Mouse (Mus musculus): Measurements from ENCODE around the gene Washc1. TPM values are rescaled to one million over a fixed set of nuclear protein-coding genes. Genes with fewer than 3 reads are reported as not detected.
"Not testable (repeated sequence)": the region's sequence is repeated elsewhere in the genome, so short reads cannot be mapped to it uniquely, and the experiment has no call there.

Washc1 gene
- total RNA-seq (2017), result 33.0 and 34.7 TPM in 2 replicates

GRCm38 (mm10) chr17:66111402-66111959 is at the start of gene Washc1:
Washc1 (plus strand) TSS chr17:66111545.
- ATAC-seq (ENCODE audit: extremely low read depth, insufficient number of reproducible peaks, low FRiP score, poor library complexity, severe bottlenecking), result peak; percentile 92

GRCm38 (mm10) chr17:66065115-66065514 is 46.2 kb upstream of the Washc1 start:
- no peak for ATAC-seq (ENCODE audit: extremely low read depth, insufficient number of reproducible peaks, low FRiP score, poor library complexity, severe bottlenecking)

- not testable (repeated sequence) for ATAC-seq (ENCODE audit: extremely low read depth, insufficient number of reproducible peaks, low FRiP score, poor library complexity, severe bottlenecking)
These were observed 42.3 kb upstream of the Washc1 start for GRCm38 (mm10) chr17:66069036-66069435.

GRCm38 (mm10) chr17:66073971-66074370 is 37.4 kb upstream of the Washc1 start:
- ATAC-seq (ENCODE audit: extremely low read depth, insufficient number of reproducible peaks, low FRiP score, poor library complexity, severe bottlenecking), result no peak

- ATAC-seq (ENCODE audit: extremely low read depth, insufficient number of reproducible peaks, low FRiP score, poor library complexity, severe bottlenecking), result no peak
These were observed 35.5 kb upstream of the Washc1 start for GRCm38 (mm10) chr17:66075827-66076173.

DNA sequence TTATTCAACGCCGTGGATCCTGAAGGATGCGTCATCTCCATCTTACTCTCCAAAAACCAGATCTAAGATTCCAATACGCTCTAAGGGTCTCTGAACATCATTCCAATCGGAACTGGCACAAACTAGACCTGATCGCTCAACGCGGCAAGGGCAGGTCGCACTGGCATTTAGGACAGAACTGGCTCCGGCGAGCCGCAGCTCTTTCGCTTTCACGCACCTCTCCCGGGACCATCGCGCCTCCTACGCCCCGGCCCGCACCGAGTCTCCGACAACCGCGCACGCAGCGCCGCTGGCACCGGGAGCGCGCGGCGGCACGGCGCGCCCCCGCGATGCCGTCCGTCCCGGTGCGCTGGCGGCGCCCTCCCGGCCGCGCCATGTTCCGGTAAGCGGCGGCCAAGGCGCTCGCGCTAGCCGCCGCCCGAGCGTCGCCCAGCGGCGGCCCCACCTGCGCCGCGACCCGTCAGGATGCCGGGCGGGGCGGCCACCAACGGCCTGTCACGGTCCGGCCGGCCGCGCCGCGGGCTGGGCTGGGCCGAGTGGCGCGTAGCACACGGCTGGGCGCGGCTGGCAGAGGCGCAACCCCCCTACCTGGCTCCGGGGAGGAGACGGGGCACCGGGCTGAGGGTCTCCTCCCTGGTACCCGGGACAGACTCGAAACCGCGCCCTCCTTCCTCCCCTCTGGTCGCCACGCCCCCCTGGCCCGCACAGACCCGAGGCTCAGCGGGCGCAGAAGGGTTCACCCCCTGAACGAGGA is 35.0 kb upstream of the Washc1 start:
- peak; percentile 62; the same call in 1 of the 2 replicates for ATAC-seq (ENCODE audit: extremely low read depth, insufficient number of reproducible peaks, low FRiP score, poor library complexity, severe bottlenecking)

DNA sequence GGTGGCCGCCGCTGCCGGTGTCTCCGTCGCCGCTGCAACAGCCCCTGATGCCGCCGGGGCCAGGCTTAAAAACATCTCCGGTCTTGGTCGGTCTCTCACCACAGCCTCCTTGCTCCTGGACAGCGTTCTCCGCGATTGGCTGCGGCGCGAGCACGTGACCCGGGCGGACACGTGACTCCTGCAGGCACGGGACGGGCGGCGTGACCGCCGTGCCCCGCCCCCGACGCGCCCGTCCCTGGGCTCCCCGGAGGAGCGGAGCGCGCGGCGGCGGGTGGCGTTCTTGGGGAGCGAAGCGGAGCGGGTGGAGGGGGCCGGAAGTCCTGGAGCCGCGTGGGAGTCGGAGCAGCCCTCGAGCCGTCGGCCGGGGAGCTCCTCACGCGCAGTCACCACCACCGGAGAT is 34.4 kb upstream of the Washc1 start, which contains the start of gene Ankrd12:
TSS of gene Ankrd12 (minus strand) at position 156 of the 400 bp plus-strand sequence.
- peak; percentile 73 for ATAC-seq (ENCODE audit: extremely low read depth, insufficient number of reproducible peaks, low FRiP score, poor library complexity, severe bottlenecking)

DNA sequence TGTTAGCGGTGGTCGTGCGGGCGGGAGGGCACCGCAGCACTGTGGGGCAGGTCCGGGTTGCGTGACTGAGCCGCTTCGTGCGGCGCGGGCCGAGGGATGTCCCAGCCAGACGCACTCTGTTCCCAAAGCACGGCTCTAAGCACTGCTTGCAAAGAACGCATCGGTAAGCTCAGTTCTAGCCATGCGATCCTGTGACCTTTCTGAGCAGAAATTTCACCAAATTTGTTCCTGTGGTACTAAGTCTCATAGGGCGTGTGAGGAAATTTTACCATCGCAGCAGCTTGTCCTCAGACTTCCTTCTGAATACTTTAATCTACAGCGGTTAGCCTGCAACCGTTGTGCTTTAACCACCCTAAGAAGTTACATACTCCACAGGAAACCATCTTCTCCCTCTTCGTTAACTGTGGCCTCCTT is 33.9 kb upstream of the Washc1 start:
- 0 out of 2 replicates have a peak, but pooled peaks have one; percentile 4 for ATAC-seq (ENCODE audit: extremely low read depth, insufficient number of reproducible peaks, low FRiP score, poor library complexity, severe bottlenecking)

GRCm38 (mm10) chr17:66084486-66084885 is 26.9 kb upstream of the Washc1 start:
- ATAC-seq (ENCODE audit: extremely low read depth, insufficient number of reproducible peaks, low FRiP score, poor library complexity, severe bottlenecking), result no peak

DNA sequence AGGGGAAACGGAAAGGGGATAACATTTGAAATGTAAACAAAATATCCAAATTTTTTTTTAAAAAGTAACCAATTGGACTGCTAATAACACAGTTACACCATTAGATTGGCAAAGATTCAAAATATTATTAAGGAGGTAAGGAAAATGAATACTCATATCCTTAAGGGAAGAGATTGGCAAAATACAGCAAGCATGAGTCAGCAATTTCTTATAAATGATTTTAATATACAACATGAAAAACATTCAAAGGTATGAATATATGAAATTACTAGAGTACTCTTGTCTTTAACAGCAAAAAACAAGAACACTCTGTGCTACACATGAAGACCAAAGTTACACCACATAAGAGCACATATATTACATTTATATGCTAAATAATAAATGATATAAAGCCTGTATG is 26.3 kb upstream of the Washc1 start:
- ATAC-seq (ENCODE audit: extremely low read depth, insufficient number of reproducible peaks, low FRiP score, poor library complexity, severe bottlenecking), result no peak

- no peak for ATAC-seq (ENCODE audit: extremely low read depth, insufficient number of reproducible peaks, low FRiP score, poor library complexity, severe bottlenecking)
These were observed 21.1 kb upstream of the Washc1 start for GRCm38 (mm10) chr17:66090251-66090650.

- no peak for ATAC-seq (ENCODE audit: extremely low read depth, insufficient number of reproducible peaks, low FRiP score, poor library complexity, severe bottlenecking)
These were observed 20.0 kb upstream of the Washc1 start for GRCm38 (mm10) chr17:66091392-66091791.

DNA sequence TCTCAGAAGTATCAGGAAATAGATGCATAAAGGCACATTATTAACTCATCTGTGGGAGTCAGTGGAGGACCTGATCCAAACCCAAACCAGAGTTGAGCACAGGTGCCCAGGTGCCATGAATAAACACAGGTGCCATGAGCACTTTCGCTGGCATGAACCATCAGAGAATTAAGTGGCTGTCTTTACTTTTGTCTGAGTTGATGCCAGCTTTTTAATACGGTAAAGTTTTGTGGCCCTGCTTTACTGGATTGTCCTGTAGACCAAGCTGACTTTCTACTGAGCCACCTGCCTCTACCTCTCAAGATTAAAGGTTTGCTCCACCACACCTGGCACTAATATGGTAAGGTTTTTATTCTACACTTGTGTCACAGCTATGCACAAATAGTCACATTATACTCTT is 19.3 kb upstream of the Washc1 start:
- ATAC-seq (ENCODE audit: extremely low read depth, insufficient number of reproducible peaks, low FRiP score, poor library complexity, severe bottlenecking), result no peak

DNA sequence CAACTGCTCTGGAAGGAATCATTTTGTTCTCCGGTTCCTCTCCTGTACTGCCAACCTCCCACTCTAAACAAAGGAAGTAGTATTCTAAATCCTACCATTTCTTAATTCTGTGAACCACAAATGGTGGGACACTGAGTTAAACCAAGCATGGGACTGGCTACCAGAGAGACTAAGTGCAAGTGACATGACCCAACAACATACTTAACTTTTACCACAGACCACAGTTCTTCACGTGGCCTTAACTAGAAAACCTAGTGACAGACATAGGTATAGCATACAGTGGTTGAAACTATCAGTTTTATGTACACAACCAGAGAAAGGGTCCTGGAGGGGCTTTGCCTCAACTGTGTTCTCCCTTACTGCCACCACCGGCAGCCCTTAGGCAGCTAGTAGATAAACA is 18.7 kb upstream of the Washc1 start:
- ATAC-seq (ENCODE audit: extremely low read depth, insufficient number of reproducible peaks, low FRiP score, poor library complexity, severe bottlenecking), result no peak

DNA sequence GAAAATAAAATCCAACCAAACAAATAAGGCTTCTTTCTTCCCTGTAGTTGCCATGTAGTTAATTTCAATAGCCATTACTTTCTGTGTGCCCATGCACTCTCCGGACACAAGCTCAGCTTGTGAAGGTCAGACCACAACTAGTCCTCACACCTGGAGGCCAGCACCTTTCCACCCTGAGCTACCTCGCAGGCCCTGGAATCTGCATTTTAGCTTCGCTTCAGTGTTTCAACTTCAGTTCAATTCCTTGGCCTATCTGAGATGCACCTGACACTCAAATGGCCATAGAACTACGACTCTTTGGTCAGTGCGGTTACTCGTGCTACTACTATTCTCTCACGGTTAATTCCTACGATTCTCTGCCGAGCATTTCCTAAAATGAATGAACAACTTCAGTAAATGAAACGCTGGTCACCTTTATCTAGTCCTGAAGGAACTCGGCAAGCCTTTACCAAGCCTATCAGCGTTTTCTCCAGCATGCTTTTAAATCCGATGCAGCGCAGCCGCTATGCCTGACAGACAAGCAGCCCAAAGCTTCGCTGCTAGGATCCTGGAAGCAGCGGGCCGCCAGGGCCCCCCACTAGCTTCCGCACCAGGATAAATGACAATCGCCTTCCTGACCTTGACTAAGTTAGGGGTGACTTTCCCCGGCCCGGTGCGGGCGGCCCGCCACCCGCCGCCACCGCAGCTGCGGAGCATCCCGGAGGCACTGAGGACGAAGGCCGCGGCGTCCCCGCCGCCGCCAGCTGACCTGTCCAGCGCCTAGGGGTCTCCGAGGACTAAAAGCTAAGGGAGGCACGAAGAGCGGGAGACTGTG is 10.6 kb upstream of the Washc1 start:
- no peak for ATAC-seq (ENCODE audit: extremely low read depth, insufficient number of reproducible peaks, low FRiP score, poor library complexity, severe bottlenecking)

DNA sequence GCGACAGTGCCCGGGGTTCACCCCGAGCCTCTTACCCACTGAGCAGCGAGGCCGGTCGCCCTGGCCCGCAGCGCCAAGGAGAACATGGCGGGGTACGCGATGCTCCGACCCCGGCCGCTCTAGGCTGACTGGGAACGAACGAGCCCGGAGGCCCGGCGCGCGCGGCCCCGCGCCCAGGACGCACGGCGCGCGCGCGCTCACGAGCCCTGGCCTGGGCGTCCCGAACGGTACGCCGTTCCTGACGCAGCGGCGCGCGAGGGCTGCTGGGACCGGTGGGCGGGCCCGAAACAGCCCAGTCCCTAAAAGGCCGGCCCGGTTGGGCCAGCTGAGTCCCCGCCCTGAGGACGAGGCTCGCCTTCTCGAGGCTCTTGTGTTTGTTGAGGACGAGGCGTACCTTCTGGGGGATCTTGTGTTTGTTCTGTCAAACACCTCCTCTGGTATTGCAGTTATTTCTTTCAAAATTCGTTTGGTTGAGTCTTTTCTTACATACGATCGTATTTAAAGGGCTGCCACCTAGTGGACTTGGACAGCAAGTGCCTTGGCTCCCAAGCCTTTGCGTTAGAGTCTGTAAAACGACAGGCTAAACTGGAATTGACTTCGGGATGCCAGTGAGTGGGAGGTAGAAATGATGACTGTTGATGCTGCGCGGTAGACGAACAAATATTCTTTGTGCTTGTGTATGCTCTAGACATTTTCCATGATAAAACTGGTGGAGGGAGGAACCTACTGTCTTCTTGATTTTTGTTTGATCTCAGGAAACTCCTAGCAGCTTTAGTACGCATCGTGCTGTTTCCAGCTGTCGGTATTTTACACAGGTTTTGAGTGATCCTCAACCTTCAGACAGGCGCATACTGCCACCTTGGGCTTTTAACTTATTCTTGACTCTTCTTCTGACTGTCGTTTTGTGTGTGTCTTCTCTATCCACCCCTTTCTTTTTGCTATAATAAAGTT is 9.7 kb upstream of the Washc1 start, which contains the start of gene Ndufv2:
TSS of gene Ndufv2 (minus strand) at position 180 of the 951 bp plus-strand sequence.
- peak; percentile 97 for ATAC-seq (ENCODE audit: extremely low read depth, insufficient number of reproducible peaks, low FRiP score, poor library complexity, severe bottlenecking)

DNA sequence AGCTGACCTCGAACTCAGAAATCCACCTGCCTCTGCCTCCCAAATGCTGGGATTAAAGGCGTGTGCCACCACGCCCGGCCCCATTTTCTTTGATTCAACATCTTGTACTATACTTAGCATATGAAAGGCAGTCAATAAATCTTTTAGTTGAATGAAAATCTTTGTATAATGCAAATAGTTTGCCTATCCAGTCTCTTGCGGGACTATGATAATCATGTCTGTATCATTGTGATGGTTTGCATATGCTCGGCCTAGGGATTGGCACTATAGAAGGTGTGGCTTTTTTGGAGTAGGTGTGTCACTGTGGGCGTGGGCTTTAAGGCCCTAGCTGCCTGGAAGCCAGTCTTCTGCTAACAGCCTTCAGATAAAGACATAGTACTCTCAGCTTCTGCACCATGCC is 7.3 kb upstream of the Washc1 start:
- no peak for ATAC-seq (ENCODE audit: extremely low read depth, insufficient number of reproducible peaks, low FRiP score, poor library complexity, severe bottlenecking)

DNA sequence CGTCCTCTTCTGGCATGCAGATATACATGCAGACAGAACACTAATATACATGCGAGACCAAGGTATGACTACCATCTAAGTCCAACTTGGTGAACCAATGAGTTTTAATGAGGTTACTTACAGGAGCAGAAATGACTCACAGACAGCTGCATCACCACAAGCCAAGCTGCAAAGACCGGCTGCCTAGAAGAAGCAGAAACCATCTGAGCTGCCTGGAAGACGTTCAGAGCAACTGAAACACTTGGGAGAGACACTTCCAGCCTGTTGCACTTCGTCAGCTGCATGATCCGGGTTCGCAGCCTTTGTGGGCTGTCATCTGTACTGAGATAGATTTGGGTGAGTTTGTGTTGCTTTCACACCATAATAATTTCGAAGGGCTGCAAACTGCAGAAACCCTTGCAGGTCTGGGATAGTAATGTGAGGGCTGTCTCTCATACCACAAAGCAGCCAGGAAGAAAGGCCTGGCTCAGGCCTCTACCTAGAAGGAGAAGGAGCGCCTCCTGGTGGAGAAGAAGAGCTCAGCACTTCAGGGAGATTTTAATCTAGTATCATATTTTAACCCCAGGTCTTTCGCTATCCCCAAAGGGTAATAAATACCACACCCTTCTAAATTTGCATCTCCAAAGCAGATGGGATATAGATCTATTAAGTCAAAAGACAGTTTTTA is 4.6 kb upstream of the Washc1 start:
- peak; percentile 65 for ATAC-seq (ENCODE audit: extremely low read depth, insufficient number of reproducible peaks, low FRiP score, poor library complexity, severe bottlenecking)
